In genomic region chr16:42875852-42875980, GRCm38 (mm10) we compare ENCODE assay signal across 7 mouse cellular contexts. TPM values are rescaled to one million over a fixed set of nuclear protein-coding genes. Genes with fewer than 3 reads are reported as not detected.
DNase-seq lines count a peak whose midpoint lies in the region; ATAC-seq and TF ChIP-seq lines count a peak whose summit lies in the region.

Gene Zbtb20, plus strand, starts transcription at chr16:42875881.

- peak within 1 kb of the TSS; percentile 93 for H3K4me3 ChIP-seq in E14TG2a.4 (replicated peaks; ENCODE audit: low read length)
- H3K4me3 ChIP-seq in forebrain, embryonic 13.5 days, result peak within 1 kb of the TSS; percentile 67
- H3K4me3 ChIP-seq in hindbrain, embryonic 12.5 days, result peak within 1 kb of the TSS; percentile 75
- H3K4me3 ChIP-seq in liver, embryonic 15.5 days (replicated peaks), result peak within 1 kb of the TSS; percentile 80

- WGBS in forebrain, embryonic 13.5 days, result 0% methylated on average over 5 of the region's 8 CpGs
- WGBS in hindbrain, embryonic 12.5 days, result 0% methylated on average over 8 of the region's 8 CpGs
- 0% methylated on average over 6 of the region's 8 CpGs for WGBS in liver, embryonic 15.5 days (ENCODE audit: insufficient replicate concordance)

- H3K9ac ChIP-seq in forebrain, embryonic 13.5 days, result peak within 1 kb of the TSS; percentile 82
- peak within 1 kb of the TSS; percentile 83 for H3K9ac ChIP-seq in hindbrain, embryonic 12.5 days
- H3K9ac ChIP-seq in liver, embryonic 15.5 days, result peak within 1 kb of the TSS; percentile 80

- no peak for ATAC-seq in CD4-positive, CD25-positive, alpha-beta regulatory T cell, adult 4 months
- ATAC-seq in forebrain, embryonic 13.5 days, result no peak
- ATAC-seq in hindbrain, embryonic 12.5 days (ENCODE audit: low FRiP score), result no peak
- no peak for ATAC-seq in liver, embryonic 15.5 days (ENCODE audit: insufficient read depth)
- ATAC-seq in megakaryocyte progenitor cell, adult 5-6 weeks (replicated peaks; ENCODE audit: poor library complexity), result no peak

- peaks cover 35% of the 10 kb centered on the region for H3K4me1 ChIP-seq in E14TG2a.4 (replicated peaks; ENCODE audit: low read depth, low read length)
- peaks cover 3% of the 10 kb centered on the region; the same call in 1 of the 2 replicates for H3K4me1 ChIP-seq in forebrain, embryonic 13.5 days
- peaks cover 5% of the 10 kb centered on the region; the same call in 1 of the 2 replicates for H3K4me1 ChIP-seq in hindbrain, embryonic 12.5 days
- H3K4me1 ChIP-seq in liver, embryonic 15.5 days (replicated peaks), result peaks cover 16% of the 10 kb centered on the region

- peak within 1 kb of the TSS; percentile 98 for H3K27ac ChIP-seq in forebrain, embryonic 13.5 days
- peak within 1 kb of the TSS; percentile 98 for H3K27ac ChIP-seq in hindbrain, embryonic 12.5 days
- H3K27ac ChIP-seq in liver, embryonic 15.5 days (replicated peaks), result peak within 1 kb of the TSS; percentile 92

- H3K27me3 ChIP-seq in E14TG2a.4 (ENCODE audit: insufficient read depth, low read length), result no peaks in the 10 kb centered on the region
- H3K27me3 ChIP-seq in forebrain, embryonic 13.5 days, result no peaks in the 10 kb centered on the region
- no peaks in the 10 kb centered on the region for H3K27me3 ChIP-seq in hindbrain, embryonic 12.5 days
- no peaks in the 10 kb centered on the region for H3K27me3 ChIP-seq in liver, embryonic 15.5 days

- H3K36me3 ChIP-seq in E14TG2a.4 (ENCODE audit: insufficient read depth, low read length), result no peaks in the 10 kb centered on the region
- H3K36me3 ChIP-seq in forebrain, embryonic 13.5 days (ENCODE audit: poor library complexity, severe bottlenecking), result no peaks in the 10 kb centered on the region
- H3K36me3 ChIP-seq in hindbrain, embryonic 12.5 days, result no peaks in the 10 kb centered on the region
- H3K36me3 ChIP-seq in liver, embryonic 15.5 days (replicated peaks), result no peaks in the 10 kb centered on the region

- no peaks in the 10 kb centered on the region for H3K9me3 ChIP-seq in E14TG2a.4 (ENCODE audit: low read length)
- no peaks in the 10 kb centered on the region for H3K9me3 ChIP-seq in forebrain, embryonic 13.5 days (replicated peaks)
- no peaks in the 10 kb centered on the region for H3K9me3 ChIP-seq in hindbrain, embryonic 12.5 days (replicated peaks)
- no peaks in the 10 kb centered on the region for H3K9me3 ChIP-seq in liver, embryonic 15.5 days (replicated peaks)

- DNase-seq in ovary, adult 18-20 months (ENCODE audit: low spot score), result no peak

- TF ChIP-seq CTCF in E14TG2a.4 (conservative IDR thresholded peaks at IDR 0.05; ENCODE audit: low read length), result no peak

- H3K4me2 ChIP-seq in forebrain, embryonic 13.5 days, result peak within 1 kb of the TSS; percentile 70
- peak within 1 kb of the TSS; percentile 76 for H3K4me2 ChIP-seq in hindbrain, embryonic 12.5 days (replicated peaks)
- peak within 1 kb of the TSS; percentile 85 for H3K4me2 ChIP-seq in liver, embryonic 15.5 days

RNA-seq across cellular contexts. Expression of gene Zbtb20, which starts in this region (rescaled TPM):
- polyA plus RNA-seq in CD4-positive, CD25-positive, alpha-beta regulatory T cell, adult 4 months (2017; shearing (Covaris generic)), result 100 to 1,000 TPM in 1 of 2 experiments, 10 to 100 TPM in 1; 87.0 to 104 TPM
- polyA plus RNA-seq in forebrain, embryonic 13.5 days (2015; fragmentation: Nextera tagmentation; extraction: Ambion mirVana), result 79.7 and 84.9 TPM in 2 replicates
- polyA plus RNA-seq in hindbrain, embryonic 12.5 days (2016; fragmentation: Nextera tagmentation; extraction: Ambion mirVana), result 62.9 and 64.6 TPM in 2 replicates
- 5.1 and 6.0 TPM in 2 replicates for polyA plus RNA-seq in liver, embryonic 15.5 days (2015; fragmentation: Nextera tagmentation; extraction: Ambion mirVana)
- total RNA-seq in megakaryocyte progenitor cell, adult 5-6 weeks (2015), result 10.9 and 13.1 TPM in 2 replicates
- 5.2 and 15.9 TPM in 2 replicates for total RNA-seq in megakaryocyte progenitor cell, adult 5-6 weeks (2017)
